ENCODE assay signal across 18 mouse cellular contexts in genomic region chr9:4315746-4316145, GRCm38 (mm10).
DNase-seq lines count a peak whose midpoint lies in the region.
"Had no signal": no experiment of that assay in that cellular context is flagged by ENCODE, and none has a peak within 500 bp of the region (broad histone marks: within the 10 kb centered on the region; RNA-seq: fewer than 3 reads in every experiment).

No protein-coding gene starts in this region.

- DNase-seq in cerebellum, adult 9-11 months = peak; percentile 20
- DNase-seq in cerebellum, postnatal 14 days = no peak
- peak; percentile 22 for DNase-seq in retina, adult 2 months (ENCODE audit: low read depth, low spot score)
- DNase-seq in retina, postnatal 1 day = peak; percentile 74
- DNase-seq in right cerebral cortex, postnatal 14 days = no peak
- DNase-seq in yolk sac, embryonic 10.5 days (ENCODE audit: low spot score) = no peak
- DNase-seq in c-Kit-positive CD71-positive TER-119-positive erythroid progenitor cells, embryonic 14.5 days (ENCODE audit: low spot score) = no peak
- DNase-seq: adrenal gland, adult 2 months; adrenal gland, postnatal 10 days; adrenal gland, postnatal 25 days; B cell, adult 2 months; cerebellum, adult 11 months; cerebellum, adult 18-20 months; cerebellum, adult 8-10 months; cerebellum, postnatal 10 days; cerebellum, postnatal 36 days; embryo, embryonic 11 days; forebrain, postnatal 0 days had no signal

Comparison
In these comparisons a context has a peak if more than half of its experiments do, and no peak if none do; other contexts are left out.
1. DNase-seq: peak in cerebellum, adult 9-11 months (single experiment), retina, adult 2 months (single experiment) and retina, postnatal 1 day (single experiment); none in cerebellum, postnatal 14 days (0 of 2), right cerebral cortex, postnatal 14 days (single experiment), yolk sac, embryonic 10.5 days (single experiment) and c-Kit-positive CD71-positive TER-119-positive erythroid progenitor cells, embryonic 14.5 days (single experiment).